Mouse (Mus musculus) kidney, embryonic 14.5 days (tissue): ENCODE measurements around the gene Capza3. TPM values are rescaled to one million over a fixed set of nuclear protein-coding genes. Genes with fewer than 3 reads are reported as not detected.

Source experiments
- ATAC-seq: fragments of 200-750 bp; cut with Nextera tagmentation; 2 replicates; pipeline ENCODE4 v1.8.0; 2017; ENCODE audit warnings: moderate number of reproducible peaks, mild to moderate bottlenecking, moderate TSS enrichment, moderate library complexity; ENCODE audit not compliant: low FRiP score, low TSS enrichment
- H3K27ac ChIP-seq: fragments of 300-500 bp; sonication (generic); 2 replicates; pipeline ENCODE4 v1.5.1; 2014; ENCODE audit warnings: low read depth, mild to moderate bottlenecking, low read length, moderate library complexity, mixed read lengths
- H3K27me3 ChIP-seq: fragments of 300-500 bp; sonication (generic); 2 replicates; pipeline ENCODE4 v1.6.1; 2014; ENCODE audit warnings: mild to moderate bottlenecking, low read length; ENCODE audit not compliant: control insufficient read depth, insufficient read depth
- H3K36me3 ChIP-seq: fragments of 300-500 bp; sonication (generic); 2 replicates; pipeline ENCODE4 v1.6.1; 2014; ENCODE audit warnings: low read length, mixed read lengths; ENCODE audit not compliant: control insufficient read depth, insufficient read depth
- H3K4me1 ChIP-seq: fragments of 300-500 bp; sonication (generic); 2 replicates; pipeline ENCODE4 v1.6.1; 2014; ENCODE audit warnings: low read length, mixed read lengths; ENCODE audit not compliant: control insufficient read depth, insufficient read depth
- H3K4me2 ChIP-seq: fragments of 300-500 bp; sonication (generic); replicated peaks from 2 replicates; pipeline ENCODE4 v1.6.1; 2014; ENCODE audit warnings: low read depth, mild to moderate bottlenecking, low read length
- H3K4me3 ChIP-seq: fragments of 300-500 bp; sonication (generic); 2 replicates; pipeline ENCODE4 v1.5.1; 2014; ENCODE audit warnings: mild to moderate bottlenecking, low read length
- H3K9ac ChIP-seq: fragments of 300-500 bp; sonication (generic); 2 replicates; pipeline ENCODE4 v1.6.1; 2014; ENCODE audit warnings: low read depth, mild to moderate bottlenecking, low read length, moderate library complexity
- H3K9me3 ChIP-seq: fragments of 300-500 bp; sonication (generic); 2 replicates; pipeline ENCODE4 v1.6.1; 2016; ENCODE audit warnings: low read length; ENCODE audit not compliant: control insufficient read depth
- WGBS: fragments of 180-500 bp; shearing (Covaris S2); extraction: QIAGEN DNeasy Blood & Tissue Kit; methylation state at CpG from one replicate; pipeline ENCODE4 v1.1.7; 2014; 5-methylcytosine and 5-hydroxymethylcytosine counted together
- polyA plus RNA-seq: library from polyadenylated mRNA; unstranded; fragments of >200 nt; fragmentation: Nextera tagmentation; extraction: Ambion mirVana; gene quantifications from 2 replicates; pipeline ENCODE4 v1.2.1, GENCODE M21; 2014

The Capza3 gene
- polyA plus RNA-seq, 1 experiment from 2014 or later: not detected

- Histone ChIP-seq H3K27ac (no peak overlapping the region), H3K27me3 (no peaks in the 10 kb centered on the region), H3K9ac (no peak overlapping the region), H3K4me3 (no peak overlapping the region), H3K36me3 (no peaks in the 10 kb centered on the region), H3K9me3 (no peaks in the 10 kb centered on the region), H3K4me1 (no peaks in the 10 kb centered on the region), H3K4me2 (no peak overlapping the region)
- 71% methylated on average over 5 of the region's 5 CpGs for WGBS
- no peak for ATAC-seq
Measured at GRCm38 (mm10) chr6:140089855-140090254, 48.8 kb downstream of the Capza3 start.

Other genes starting within 250 kb of the Capza3 start
- gene Plcz1, start 205 bp downstream of the Capza3 start, polyA plus RNA-seq: not detected in 2 replicates